Mouse (Mus musculus): Measurements from ENCODE around the gene Acap2. TPM values are rescaled to one million over a fixed set of nuclear protein-coding genes. Genes with fewer than 3 reads are reported as not detected.

Gene Acap2
- total and polyA plus RNA-seq, 3 experiments, result 17.2 to 19.1 TPM; not detected in 1

DNA sequence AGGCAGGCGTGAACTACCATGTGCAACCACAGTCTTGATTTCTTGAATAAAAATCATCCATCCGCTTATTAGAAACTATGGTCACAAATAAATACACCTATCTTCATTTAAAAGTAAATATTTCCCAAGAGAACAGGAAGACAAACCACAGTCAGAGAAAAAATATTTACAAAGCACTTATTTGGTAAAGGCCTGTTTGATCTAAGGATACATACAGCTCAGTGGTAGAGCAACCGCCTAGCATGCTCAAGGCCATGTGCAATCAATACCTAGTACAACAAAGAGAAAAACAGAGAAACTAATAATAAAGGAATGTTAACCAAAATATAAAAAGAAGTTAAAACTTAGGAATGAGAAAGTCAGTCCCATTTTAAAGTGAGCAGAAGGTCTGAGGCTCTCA is 28.8 kb downstream of the Acap2 start:
- Histone ChIP-seq H3K27me3 (ENCODE audit: control insufficient read depth in 1 of 2, insufficient read depth in 2 of 2, low read length in 2 of 2) (no peaks in the 10 kb centered on the region), H3K4me1 (ENCODE audit: control insufficient read depth in 1 of 2, insufficient read depth in 2 of 2, low read length in 2 of 2) (peaks cover 7 to 12% of the 10 kb centered on the region in 2 experiments; a peak in 3 of 4 replicates), H3K27ac (ENCODE audit: control insufficient read depth, low read depth, low read length) (no peak overlapping the region), H3K9ac (ENCODE audit: control insufficient read depth, low read depth, low read length, poor library complexity, severe bottlenecking) (no peak overlapping the region), H3K36me3 (ENCODE audit: control insufficient read depth in 1 of 2, insufficient read depth in 2 of 2, low read length in 2 of 2) (peaks cover 0 to 9% of the 10 kb centered on the region in 2 experiments; a peak in 2 of 4 replicates), H3K9me3 (replicated peaks; ENCODE audit: insufficient read depth, low read length) (no peaks in the 10 kb centered on the region), H3K4me3 (ENCODE audit: control insufficient read depth in 1 of 2, insufficient read depth in 1 of 2, low read depth in 2 of 2, low read length in 2 of 2) (no peak overlapping the region), H3K79me2 (ENCODE audit: control insufficient read depth, insufficient read depth, low read length, poor library complexity) (peaks cover 24% of the 10 kb centered on the region)
- no peak for TF ChIP-seq RAD21 (IDR thresholded peaks at IDR 0.05; ENCODE audit: low read depth, low read length)
- TF ChIP-seq RCOR1 (IDR thresholded peaks at IDR 0.05; ENCODE audit: low read depth, low read length), result no peak
- no peak for TF ChIP-seq ZNF384 (IDR thresholded peaks at IDR 0.05; ENCODE audit: low read depth, low read length)
- no peak for TF ChIP-seq ELF1 (IDR thresholded peaks at IDR 0.05; ENCODE audit: low read depth, low read length)
- TF ChIP-seq TBP (IDR thresholded peaks at IDR 0.05; ENCODE audit: low read depth, low read length), result no peak
- TF ChIP-seq E2F4 (IDR thresholded peaks at IDR 0.05; ENCODE audit: borderline replicate concordance, low read depth, low read length), result no peak
- no peak for TF ChIP-seq BHLHE40 (IDR thresholded peaks at IDR 0.05; ENCODE audit: borderline replicate concordance, low read depth, low read length)
- TF ChIP-seq TAL1 (IDR thresholded peaks at IDR 0.05; ENCODE audit: low read length), result no peak
- no peak for TF ChIP-seq CTCF (IDR thresholded peaks at IDR 0.05 in 2 of 3, conservative IDR thresholded peaks at IDR 0.05 in 1 of 3; ENCODE audit: control insufficient read depth in 1 of 3, insufficient read depth in 1 of 3, low read depth in 2 of 3, low read length in 3 of 3, poor library complexity in 1 of 3, severe bottlenecking in 1 of 3)
- no peak for TF ChIP-seq MAX (IDR thresholded peaks at IDR 0.05; ENCODE audit: low read length)
- TF ChIP-seq USF2 (IDR thresholded peaks at IDR 0.05; ENCODE audit: borderline replicate concordance in 1 of 2, insufficient read depth in 1 of 2, low read depth in 1 of 2, low read length in 2 of 2), result no peak
- no peak for TF ChIP-seq ZC3H11A (IDR thresholded peaks at IDR 0.05; ENCODE audit: low read depth, low read length)
- no peak for TF ChIP-seq ETS1 (IDR thresholded peaks at IDR 0.05; ENCODE audit: low read depth, low read length)
- TF ChIP-seq CHD2 (IDR thresholded peaks at IDR 0.05; ENCODE audit: low read length), result no peak
- no peak for TF ChIP-seq MYC (IDR thresholded peaks at IDR 0.05; ENCODE audit: low read depth, low read length)
- TF ChIP-seq SMC3 (IDR thresholded peaks at IDR 0.05; ENCODE audit: low read depth, low read length), result no peak
- no peak for TF ChIP-seq JUND (IDR thresholded peaks at IDR 0.05; ENCODE audit: low read depth, low read length)
- TF ChIP-seq MYB (IDR thresholded peaks at IDR 0.05; ENCODE audit: low read depth, low read length), result no peak
- no peak for TF ChIP-seq NELFE (IDR thresholded peaks at IDR 0.05; ENCODE audit: low read depth, low read length)
- TF ChIP-seq TCF12 (IDR thresholded peaks at IDR 0.05; ENCODE audit: low read depth, low read length), result no peak
- DNase-seq (ENCODE audit: low read depth, low spot score), result no peak

- no peaks in the 10 kb centered on the region for H3K9me3 ChIP-seq (replicated peaks; ENCODE audit: insufficient read depth, low read length)
- peaks cover 0 to 12% of the 10 kb centered on the region in 2 experiments; a peak in 2 of 4 replicates for H3K36me3 ChIP-seq (ENCODE audit: control insufficient read depth in 1 of 2, insufficient read depth in 2 of 2, low read length in 2 of 2)
- H3K79me2 ChIP-seq (ENCODE audit: control insufficient read depth, insufficient read depth, low read length, poor library complexity), result peaks cover 24% of the 10 kb centered on the region
- no peak for DNase-seq (ENCODE audit: low read depth, low spot score)
- no peak for TF ChIP-seq ETS1 (IDR thresholded peaks at IDR 0.05; ENCODE audit: low read depth, low read length)
- peak; percentile 54 for TF ChIP-seq ZNF384 (IDR thresholded peaks at IDR 0.05; ENCODE audit: low read depth, low read length)
- H3K27me3 ChIP-seq (ENCODE audit: control insufficient read depth in 1 of 2, insufficient read depth in 2 of 2, low read length in 2 of 2), result no peaks in the 10 kb centered on the region
- no peak overlapping the region for H3K9ac ChIP-seq (ENCODE audit: control insufficient read depth, low read depth, low read length, poor library complexity, severe bottlenecking)
- H3K27ac ChIP-seq (ENCODE audit: control insufficient read depth, low read depth, low read length), result no peak overlapping the region
- H3K4me3 ChIP-seq (ENCODE audit: control insufficient read depth in 1 of 2, insufficient read depth in 1 of 2, low read depth in 2 of 2, low read length in 2 of 2), result no peak overlapping the region
- H3K4me1 ChIP-seq (ENCODE audit: control insufficient read depth in 1 of 2, insufficient read depth in 2 of 2, low read length in 2 of 2), result peaks cover 7 to 15% of the 10 kb centered on the region in 2 experiments; a peak in 3 of 4 replicates
These were observed 29.6 kb downstream of the Acap2 start for GRCm38 (mm10) chr16:31171418-31171817.
